Mouse (Mus musculus) bone marrow macrophage, adult 2 months (primary cell): ENCODE results near the gene Rrp9.

Source experiments
- CTCF ChIP-seq: IDR thresholded peaks from 2 replicates; pipeline ENCODE4 v1.5.1; 2012; ENCODE audit warnings: low read depth, mild to moderate bottlenecking, low read length, moderate library complexity
- POLR2A ChIP-seq: IDR thresholded peaks from 2 replicates; pipeline ENCODE4 v1.6.1; 2012; ENCODE audit warnings: mild to moderate bottlenecking, low read depth, low read length, borderline replicate concordance

DNA sequence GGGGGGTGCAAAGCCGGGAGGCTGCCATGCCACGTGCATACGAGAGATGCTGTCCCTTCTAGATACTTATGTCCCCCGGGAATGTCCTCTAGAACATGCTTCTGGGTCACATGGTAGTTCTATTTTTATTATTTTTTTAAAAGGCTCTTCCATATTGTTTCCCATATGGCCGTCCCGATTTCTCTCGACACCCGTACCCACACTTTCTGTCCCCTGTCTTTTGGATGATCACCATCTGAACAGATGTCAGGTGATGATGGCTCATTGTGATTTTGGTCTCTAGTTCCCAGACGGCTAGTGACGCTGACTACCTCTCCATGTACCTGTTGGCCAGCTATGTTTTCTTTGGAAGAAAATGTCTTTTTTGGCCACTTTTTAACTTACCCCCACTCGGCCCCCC, 59.2 kb downstream of the Rrp9 start:
- no peak for TF ChIP-seq POLR2A
- no peak for TF ChIP-seq CTCF
